Mouse (Mus musculus) lung, postnatal 0 days (tissue): Measurements from ENCODE around the gene Pla2g1b.

Experiments used
- CTCF ChIP-seq: IDR thresholded peaks from 2 replicates; pipeline ENCODE4 v1.5.1; 2016; ENCODE audit warnings: antibody characterized with exemption, mild to moderate bottlenecking
- EP300 ChIP-seq: IDR thresholded peaks from 2 replicates; pipeline ENCODE4 v1.6.1; 2016; ENCODE audit warnings: antibody characterized with exemption, mild to moderate bottlenecking, control low read depth

DNA sequence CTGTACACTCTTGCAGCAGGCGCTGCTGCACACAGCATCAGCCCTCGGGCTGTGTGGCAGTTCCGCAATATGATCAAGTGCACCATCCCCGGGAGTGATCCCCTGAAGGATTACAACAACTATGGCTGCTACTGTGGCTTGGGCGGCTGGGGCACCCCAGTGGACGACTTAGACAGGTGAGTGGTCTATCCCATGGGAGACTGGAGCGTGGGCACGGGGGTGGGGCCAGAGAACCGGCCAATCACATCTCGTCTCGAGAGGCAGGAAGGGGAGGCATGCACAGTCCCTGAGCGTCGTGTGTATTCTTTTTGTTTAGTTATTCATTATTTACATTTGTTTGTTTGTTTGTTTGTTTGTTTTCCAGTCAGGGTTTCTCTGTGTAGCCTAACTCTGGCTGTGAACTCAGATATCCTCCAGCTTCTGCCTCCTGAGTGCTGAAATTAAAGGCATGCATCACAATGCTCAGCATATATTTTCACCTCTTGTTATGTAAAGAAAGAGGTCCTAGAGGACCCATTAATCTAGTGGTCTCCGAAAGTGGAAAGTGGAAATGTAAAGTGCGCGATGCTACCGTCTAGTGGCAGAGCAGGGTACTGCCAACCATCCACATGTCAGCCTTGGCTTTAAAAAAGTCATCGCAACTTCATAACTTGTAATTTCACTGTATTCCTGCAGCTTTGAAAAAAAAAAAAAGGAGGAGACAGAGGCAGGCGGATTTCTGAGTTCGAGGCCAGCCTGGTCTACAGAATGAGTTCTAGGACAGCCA lies 4.9 kb downstream of the Pla2g1b start:
- TF ChIP-seq CTCF (peak; percentile 89), EP300 (no peak)
